ENCODE assay signal across 12 mouse cellular contexts in genomic region chr2:165745306-165746098, GRCm38 (mm10).
DNase-seq lines count a peak whose midpoint lies in the region; ATAC-seq lines count a peak whose summit lies in the region.
"Had no signal": no experiment of that assay in that cellular context is flagged by ENCODE, and none has a peak within 500 bp of the region (broad histone marks: within the 10 kb centered on the region; RNA-seq: fewer than 3 reads in every experiment).

No protein-coding gene starts in this region.

- no peaks in the 10 kb centered on the region for H3K9me3 ChIP-seq in midbrain, embryonic 10.5 days (replicated peaks)
- H3K9me3 ChIP-seq in midbrain, embryonic 16.5 days (replicated peaks; ENCODE audit: control insufficient read depth, low read length, poor library complexity, severe bottlenecking): no peaks in the 10 kb centered on the region
- no peaks in the 10 kb centered on the region for H3K9me3 ChIP-seq in embryonic facial prominence, embryonic 12.5 days
- H3K9me3 ChIP-seq in forebrain, embryonic 15.5 days: no peaks in the 10 kb centered on the region
- H3K9me3 ChIP-seq: heart, embryonic 10.5 days; liver, embryonic 12.5 days had no signal

- H3K4me3 ChIP-seq in midbrain, embryonic 10.5 days: no peak overlapping the region
- H3K4me3 ChIP-seq in midbrain, embryonic 16.5 days (ENCODE audit: low read depth, low read length): no peak overlapping the region
- H3K4me3 ChIP-seq in embryonic facial prominence, embryonic 12.5 days: no peak overlapping the region
- peak overlapping the region; percentile 9; the same call in 1 of the 2 replicates for H3K4me3 ChIP-seq in forebrain, embryonic 15.5 days
- H3K4me3 ChIP-seq: heart, embryonic 10.5 days; liver, embryonic 12.5 days had no signal

- no peak for DNase-seq in midbrain, embryonic 10.5 days (ENCODE audit: low spot score)
- DNase-seq in retina, postnatal 1 day: peak; percentile 90
- no peak for DNase-seq in gastrocnemius, postnatal 10 days
- no peak for DNase-seq in yolk sac, embryonic 10.5 days (ENCODE audit: low spot score)
- DNase-seq: kidney, postnatal 14 days; lung, postnatal 4 days; spleen, adult 18-20 months had no signal

- H3K9ac ChIP-seq in midbrain, embryonic 16.5 days (ENCODE audit: low read depth, low read length): no peak overlapping the region
- no peak overlapping the region for H3K9ac ChIP-seq in embryonic facial prominence, embryonic 12.5 days
- peak overlapping the region; percentile 30; the same call in 1 of the 2 replicates for H3K9ac ChIP-seq in forebrain, embryonic 15.5 days (replicated peaks)
- H3K9ac ChIP-seq: liver, embryonic 12.5 days had no signal

- peaks cover 61% of the 10 kb centered on the region for H3K4me1 ChIP-seq in midbrain, embryonic 10.5 days
- peaks cover 18% of the 10 kb centered on the region for H3K4me1 ChIP-seq in midbrain, embryonic 16.5 days (ENCODE audit: control insufficient read depth, insufficient read depth, low read length)
- H3K4me1 ChIP-seq in embryonic facial prominence, embryonic 12.5 days: peaks cover 35% of the 10 kb centered on the region
- peaks cover 29% of the 10 kb centered on the region for H3K4me1 ChIP-seq in forebrain, embryonic 15.5 days
- H3K4me1 ChIP-seq: liver, embryonic 12.5 days had no signal

- WGBS in midbrain, embryonic 10.5 days: 43% methylated on average over 18 of the region's 18 CpGs
- 30% methylated on average over 18 of the region's 18 CpGs for WGBS in midbrain, embryonic 16.5 days
- 70% methylated on average over 18 of the region's 18 CpGs for WGBS in embryonic facial prominence, embryonic 12.5 days
- 11% methylated on average over 18 of the region's 18 CpGs for WGBS in forebrain, embryonic 15.5 days

- peaks cover 75% of the 10 kb centered on the region for H3K27me3 ChIP-seq in midbrain, embryonic 10.5 days (ENCODE audit: low read depth, poor library complexity, severe bottlenecking)
- H3K27me3 ChIP-seq in midbrain, embryonic 16.5 days (ENCODE audit: control insufficient read depth, insufficient read depth, low read depth, low read length): no peaks in the 10 kb centered on the region
- no peaks in the 10 kb centered on the region for H3K27me3 ChIP-seq in embryonic facial prominence, embryonic 12.5 days
- 0 out of 2 replicates have a peak, but pooled peaks cover 5% of the 10 kb centered on the region for H3K27me3 ChIP-seq in forebrain, embryonic 15.5 days

- ATAC-seq in midbrain, embryonic 16.5 days: no peak
- ATAC-seq in embryonic facial prominence, embryonic 12.5 days (ENCODE audit: insufficient number of reproducible peaks, insufficient read depth, low FRiP score, low TSS enrichment): no peak; the same call in 1 of the 2 replicates
- peak; percentile 80 for ATAC-seq in forebrain, embryonic 15.5 days (replicated peaks)
- ATAC-seq: liver, embryonic 12.5 days had no signal

- peak overlapping the region; percentile 10; the same call in 1 of the 2 replicates for H3K27ac ChIP-seq in midbrain, embryonic 10.5 days (replicated peaks)
- no peak overlapping the region; the same call in 1 of the 2 replicates for H3K27ac ChIP-seq in midbrain, embryonic 16.5 days (ENCODE audit: low read length)
- H3K27ac ChIP-seq in embryonic facial prominence, embryonic 12.5 days: peak overlapping the region; percentile 32; the same call in 1 of the 2 replicates
- peak overlapping the region; percentile 81 for H3K27ac ChIP-seq in forebrain, embryonic 15.5 days (replicated peaks)
- H3K27ac ChIP-seq: heart, embryonic 10.5 days; liver, embryonic 12.5 days had no signal

- H3K36me3 ChIP-seq in midbrain, embryonic 10.5 days: no peaks in the 10 kb centered on the region
- no peaks in the 10 kb centered on the region for H3K36me3 ChIP-seq in midbrain, embryonic 16.5 days (ENCODE audit: control insufficient read depth, insufficient read depth, low read length)
- no peaks in the 10 kb centered on the region for H3K36me3 ChIP-seq in embryonic facial prominence, embryonic 12.5 days
- no peaks in the 10 kb centered on the region for H3K36me3 ChIP-seq in forebrain, embryonic 15.5 days
- H3K36me3 ChIP-seq: heart, embryonic 10.5 days; liver, embryonic 12.5 days had no signal

- no peak overlapping the region for H3K4me2 ChIP-seq in midbrain, embryonic 16.5 days (ENCODE audit: low read length)
- no peak overlapping the region for H3K4me2 ChIP-seq in embryonic facial prominence, embryonic 12.5 days (replicated peaks)
- peak overlapping the region; percentile 19 for H3K4me2 ChIP-seq in forebrain, embryonic 15.5 days (replicated peaks)
- H3K4me2 ChIP-seq: liver, embryonic 12.5 days had no signal
